Mouse (Mus musculus) heart, embryonic 10.5 days (tissue): ENCODE results near the gene Lrp10. TPM values are rescaled to one million over a fixed set of nuclear protein-coding genes. Genes with fewer than 3 reads are reported as not detected.

Source experiments
- DNase-seq: peaks from one replicate; pipeline ENCODE4 v3.0.0-alpha.2; 2017; ENCODE audit warnings: low spot score
- H3K27ac ChIP-seq: fragments of 300-500 bp; sonication (generic); 2 replicates; pipeline ENCODE4 v1.5.1; 2016; ENCODE audit warnings: mild to moderate bottlenecking
- H3K27me3 ChIP-seq: fragments of 300-500 bp; sonication (generic); 2 replicates; pipeline ENCODE4 v1.6.1; 2016; ENCODE audit warnings: mild to moderate bottlenecking; ENCODE audit not compliant: poor library complexity, insufficient read depth, severe bottlenecking
- H3K36me3 ChIP-seq: fragments of 300-500 bp; sonication (generic); 2 replicates; pipeline ENCODE4 v1.6.1; 2016; ENCODE audit warnings: mild to moderate bottlenecking, moderate library complexity
- H3K4me1 ChIP-seq: fragments of 300-500 bp; sonication (generic); 2 replicates; pipeline ENCODE4 v1.6.1; 2016; ENCODE audit warnings: mild to moderate bottlenecking
- H3K4me3 ChIP-seq: fragments of 300-500 bp; sonication (generic); 2 replicates; pipeline ENCODE4 v1.5.1; 2016; ENCODE audit warnings: mild to moderate bottlenecking, moderate library complexity
- H3K9me3 ChIP-seq: fragments of 300-500 bp; sonication (generic); 2 replicates; pipeline ENCODE4 v1.6.1; 2016; ENCODE audit warnings: mild to moderate bottlenecking, moderate library complexity
- WGBS: fragments of 180-500 bp; shearing (Covaris S2); methylation state at CpG from one replicate; pipeline ENCODE4 v1.1.7; 2016; 5-methylcytosine and 5-hydroxymethylcytosine counted together
- polyA plus RNA-seq: library from polyadenylated mRNA; unstranded; fragments of >200 nt; fragmentation: Nextera tagmentation; extraction: Ambion mirVana; gene quantifications from 2 replicates; pipeline ENCODE4 v1.2.1, GENCODE M21; 2016

Lrp10 gene
- polyA plus RNA-seq = 44.8 and 51.0 TPM in 2 replicates

- WGBS = under 1% methylated on average over 35 of the region's 35 CpGs
- Histone ChIP-seq H3K4me3 (peak within 1 kb of the TSS; percentile 80), H3K9me3 (no peaks in the 10 kb centered on the region), H3K27ac (peak within 1 kb of the TSS; percentile 93), H3K4me1 (peaks cover 21% of the 10 kb centered on the region), H3K36me3 (peaks cover 30% of the 10 kb centered on the region), H3K27me3 (no peaks in the 10 kb centered on the region)
- peak; percentile 95 for DNase-seq
Measured at GRCm38 (mm10) chr14:54463959-54464292, at the start of gene Lrp10. Gene Lrp10, plus strand, starts transcription at chr14:54464137.

DNA sequence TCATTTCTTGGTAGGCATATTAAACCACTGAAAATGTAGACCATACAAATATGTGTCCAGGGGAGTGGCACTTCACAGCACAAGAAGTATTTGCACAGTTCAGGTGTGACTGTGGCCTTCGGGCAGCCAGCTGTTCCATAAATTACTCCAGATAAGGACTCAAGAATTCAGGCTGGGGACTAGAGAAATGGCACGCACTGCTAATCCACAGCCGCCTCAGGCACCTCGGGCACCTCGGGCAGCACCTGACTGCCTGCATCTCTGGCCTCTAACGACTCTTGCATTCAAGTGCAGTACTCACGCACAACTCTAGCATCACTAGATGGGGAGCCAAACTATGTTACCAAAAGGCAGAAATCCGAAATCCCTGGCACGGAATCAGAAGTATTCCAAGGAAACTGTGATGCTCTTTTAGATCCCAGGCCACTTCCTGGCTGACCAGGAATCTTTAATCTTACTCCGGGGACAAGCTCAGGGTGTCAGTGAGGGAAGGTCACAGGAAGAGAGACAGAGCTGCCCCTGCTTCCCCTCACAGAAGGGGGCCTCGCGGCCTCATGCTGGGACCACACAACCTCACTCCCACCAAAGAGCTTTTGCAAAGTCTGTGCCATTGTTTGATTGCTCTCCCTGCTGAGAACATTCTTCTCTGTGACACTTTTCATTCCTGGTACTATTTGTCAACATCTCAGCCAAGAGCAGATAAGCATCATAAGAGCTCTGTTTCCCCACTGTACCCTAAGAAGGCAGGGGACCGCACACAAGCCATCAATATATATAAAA, 48.5 kb upstream of the Lrp10 start:
- DNase-seq = no peak
- Histone ChIP-seq H3K27ac (peak overlapping the region; percentile 62; the same call in 1 of the 2 replicates), H3K4me1 (peaks cover 37% of the 10 kb centered on the region), H3K36me3 (no peaks in the 10 kb centered on the region), H3K27me3 (peaks cover 5% of the 10 kb centered on the region; the same call in 1 of the 2 replicates), H3K4me3 (no peak overlapping the region), H3K9me3 (no peaks in the 10 kb centered on the region)
- 10% methylated on average over 13 of the region's 13 CpGs for WGBS

DNA sequence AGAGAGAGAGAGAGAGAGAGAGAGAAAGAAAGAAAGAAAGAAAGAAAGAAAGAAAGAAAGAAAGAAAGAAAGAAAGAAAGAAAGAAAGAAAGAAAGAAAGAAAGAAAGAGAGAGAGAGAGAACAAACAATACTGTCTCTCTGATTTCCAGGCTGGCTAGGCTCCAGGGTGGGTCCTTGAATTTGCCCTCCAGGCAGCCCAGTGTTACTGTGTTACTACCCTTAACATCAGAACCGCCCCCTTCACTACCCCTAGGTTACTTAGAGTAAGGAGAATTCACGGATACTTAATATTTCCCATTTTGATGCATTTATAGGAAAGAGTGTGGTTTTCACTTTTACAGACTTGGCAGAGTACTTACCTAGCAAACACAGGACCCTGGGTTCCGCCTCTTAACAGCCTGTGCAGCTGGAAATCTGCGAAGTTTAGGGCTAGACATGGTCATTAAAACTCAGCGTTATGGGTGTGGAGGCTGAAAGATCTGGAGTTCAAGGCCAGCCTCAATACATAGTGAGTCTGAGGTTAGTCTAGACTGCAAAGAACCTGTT, 47.6 kb upstream of the Lrp10 start:
- H3K36me3 ChIP-seq = no peaks in the 10 kb centered on the region
- H3K4me3 ChIP-seq = no peak overlapping the region

DNA sequence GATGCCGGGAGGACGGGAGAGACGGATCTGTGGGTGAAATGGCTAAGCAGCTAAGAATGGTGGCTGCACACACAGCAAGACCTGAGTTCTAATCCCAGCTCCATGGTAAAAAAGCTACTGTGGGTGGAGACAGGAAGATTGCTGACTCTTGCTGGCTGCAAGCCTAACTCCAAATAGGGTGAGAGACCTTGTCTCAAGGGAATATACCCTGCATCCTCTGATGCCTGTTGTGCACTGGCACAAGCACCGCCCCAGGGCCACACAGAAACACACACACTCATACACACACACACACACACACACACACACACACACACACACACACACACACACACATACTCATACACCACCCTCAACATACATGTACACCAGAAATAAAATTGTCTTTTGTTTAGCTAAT, 47.1 kb upstream of the Lrp10 start:
- DNase-seq = no peak
- Histone ChIP-seq H3K36me3 (no peaks in the 10 kb centered on the region), H3K27ac (no peak overlapping the region), H3K4me1 (peaks cover 33% of the 10 kb centered on the region), H3K27me3 (peaks cover 5% of the 10 kb centered on the region; the same call in 1 of the 2 replicates), H3K4me3 (peak overlapping the region; percentile 52; the same call in 1 of the 2 replicates), H3K9me3 (no peaks in the 10 kb centered on the region)
- 53% methylated on average over 3 of the region's 4 CpGs for WGBS

More for the DNA sequence above, 47.6 kb upstream of the Lrp10 start:
- Histone ChIP-seq H3K27me3 (peaks cover 5% of the 10 kb centered on the region; the same call in 1 of the 2 replicates), H3K27ac (no peak overlapping the region), H3K4me1 (peaks cover 33% of the 10 kb centered on the region), H3K9me3 (no peaks in the 10 kb centered on the region)
- WGBS = 47% methylated on average over 5 of the region's 5 CpGs
- no peak for DNase-seq

DNA sequence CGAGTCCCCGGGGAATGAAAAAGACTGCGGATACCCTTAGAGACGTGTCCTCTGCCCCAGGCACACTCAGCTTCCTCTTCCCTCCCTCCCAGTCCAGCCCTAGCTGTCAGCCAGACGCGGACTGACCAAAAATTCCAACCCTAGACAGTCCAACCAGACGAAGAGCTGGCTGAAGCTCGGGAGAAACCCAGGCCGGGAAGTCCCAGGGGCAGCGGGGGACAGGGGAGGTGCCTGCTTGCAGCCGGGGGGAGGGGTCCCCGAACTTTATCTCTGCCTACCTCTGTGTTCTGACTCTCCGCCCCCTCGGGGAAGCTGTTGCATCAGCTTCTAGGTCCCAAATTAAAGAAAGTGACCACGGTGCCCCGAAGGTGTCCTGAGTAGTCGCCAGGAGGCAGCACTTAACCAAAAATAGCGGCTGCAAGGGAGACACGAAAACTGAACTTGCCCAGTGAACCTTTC, 46.3 kb upstream of the Lrp10 start, which contains the start of gene Slc7a7:
TSS of gene Slc7a7 (minus strand) at position 158 of the 459 bp plus-strand sequence.
- H3K4me3 ChIP-seq = peak within 1 kb of the TSS; percentile 52
- peak within 1 kb of the TSS; percentile 84 for H3K27ac ChIP-seq
- peaks cover 5% of the 10 kb centered on the region; the same call in 1 of the 2 replicates for H3K27me3 ChIP-seq
- H3K36me3 ChIP-seq = no peaks in the 10 kb centered on the region
- H3K4me1 ChIP-seq = peaks cover 33% of the 10 kb centered on the region
- WGBS = 3% methylated on average over 19 of the region's 19 CpGs
- no peak for DNase-seq
- H3K9me3 ChIP-seq = no peaks in the 10 kb centered on the region

GRCm38 (mm10) chr14:54421014-54421413, 42.9 kb upstream of the Lrp10 start:
- H3K27me3 ChIP-seq = peaks cover 5% of the 10 kb centered on the region; the same call in 1 of the 2 replicates
- peaks cover 8% of the 10 kb centered on the region for H3K4me1 ChIP-seq
- no peak overlapping the region for H3K4me3 ChIP-seq
- DNase-seq = no peak
- no peaks in the 10 kb centered on the region; the same call in 1 of the 2 replicates for H3K9me3 ChIP-seq
- no peak overlapping the region for H3K27ac ChIP-seq
- 86% methylated on average over 2 of the region's 2 CpGs for WGBS
- H3K36me3 ChIP-seq = no peaks in the 10 kb centered on the region

DNA sequence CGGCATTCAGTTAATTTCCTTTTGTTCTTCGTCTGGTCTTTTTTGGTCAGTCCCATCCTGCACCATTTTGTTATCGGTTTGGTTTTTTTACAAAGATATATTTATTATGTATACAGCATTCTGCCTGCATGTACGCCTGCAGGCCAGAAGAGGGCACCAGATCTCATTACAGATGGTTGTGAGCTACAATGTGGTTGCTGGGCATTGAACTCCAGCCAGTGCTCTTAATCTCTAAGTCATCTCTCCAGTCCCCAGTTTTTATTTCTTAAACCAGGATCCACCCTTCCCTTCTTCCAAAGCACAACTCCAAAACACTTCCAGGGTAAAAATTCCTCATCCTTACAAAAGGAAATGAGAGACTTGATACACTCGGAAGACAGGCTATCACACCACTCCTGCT, 40.5 kb upstream of the Lrp10 start:
- H3K4me3 ChIP-seq = no peak overlapping the region
- DNase-seq = no peak
- 0 out of 2 replicates have a peak, but pooled peaks cover under 1% of the 10 kb centered on the region for H3K36me3 ChIP-seq
- WGBS = 60% methylated on average over 5 of the region's 5 CpGs
- H3K27ac ChIP-seq = no peak overlapping the region
- no peaks in the 10 kb centered on the region; the same call in 1 of the 2 replicates for H3K9me3 ChIP-seq
- no peaks in the 10 kb centered on the region for H3K27me3 ChIP-seq
- 0 out of 2 replicates have a peak, but pooled peaks cover 3% of the 10 kb centered on the region for H3K4me1 ChIP-seq

- WGBS = 81% methylated on average over 1 of the region's 1 CpGs
- peaks cover 8% of the 10 kb centered on the region for H3K4me1 ChIP-seq
- peaks cover 12% of the 10 kb centered on the region; the same call in 1 of the 2 replicates for H3K36me3 ChIP-seq
- no peaks in the 10 kb centered on the region for H3K27me3 ChIP-seq
- H3K27ac ChIP-seq = no peak overlapping the region
- no peaks in the 10 kb centered on the region; the same call in 1 of the 2 replicates for H3K9me3 ChIP-seq
- H3K4me3 ChIP-seq = no peak overlapping the region
- no peak for DNase-seq
Measured at GRCm38 (mm10) chr14:54424634-54425033, 39.3 kb upstream of the Lrp10 start.

GRCm38 (mm10) chr14:54425540-54425939, 38.4 kb upstream of the Lrp10 start:
- 69% methylated on average over 1 of the region's 1 CpGs for WGBS
- H3K4me3 ChIP-seq = no peak overlapping the region

DNA sequence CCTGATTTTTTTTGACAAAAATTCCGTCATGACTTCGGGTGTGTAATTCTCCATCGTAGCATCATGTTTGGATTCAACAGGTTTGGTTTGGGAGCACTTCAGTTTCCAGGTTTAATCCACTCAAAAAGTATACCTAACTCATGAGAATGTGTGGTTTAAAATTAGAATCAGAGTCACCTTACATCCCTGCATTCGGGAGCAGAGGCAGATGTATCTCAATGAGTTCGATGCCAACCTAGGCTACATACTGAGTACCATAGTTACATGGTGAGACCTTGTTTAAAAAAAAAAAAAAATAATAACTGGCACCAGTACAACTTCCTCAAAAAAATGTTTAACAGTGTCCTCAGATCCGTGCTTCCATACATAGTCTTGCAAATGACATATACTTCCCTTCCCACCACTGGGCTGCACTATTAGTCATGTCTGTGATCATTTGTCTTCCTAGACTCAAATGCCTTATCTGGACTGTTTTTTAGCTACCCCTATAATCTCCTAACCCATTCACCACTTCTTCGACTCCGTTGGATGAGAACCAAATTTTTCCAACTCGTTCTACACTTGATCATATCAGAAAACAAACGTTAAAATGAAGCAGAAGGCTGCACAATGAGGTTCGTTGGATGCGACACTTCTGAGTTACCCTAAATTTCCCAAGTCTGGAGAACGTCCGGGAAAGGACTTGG, 37.8 kb upstream of the Lrp10 start:
- H3K27me3 ChIP-seq = no peaks in the 10 kb centered on the region
- H3K36me3 ChIP-seq = peaks cover 14% of the 10 kb centered on the region; the same call in 1 of the 2 replicates
- peak overlapping the region; percentile 80 for H3K4me3 ChIP-seq
- peaks cover 22% of the 10 kb centered on the region for H3K4me1 ChIP-seq
- DNase-seq = no peak
- peak overlapping the region; percentile 91 for H3K27ac ChIP-seq
- no peaks in the 10 kb centered on the region; the same call in 1 of the 2 replicates for H3K9me3 ChIP-seq
- WGBS = 35% methylated on average over 14 of the region's 14 CpGs

More at GRCm38 (mm10) chr14:54425540-54425939, 38.4 kb upstream of the Lrp10 start:
- DNase-seq = no peak
- Histone ChIP-seq H3K27ac (no peak overlapping the region), H3K4me1 (peaks cover 17% of the 10 kb centered on the region), H3K36me3 (peaks cover 14% of the 10 kb centered on the region; the same call in 1 of the 2 replicates), H3K27me3 (no peaks in the 10 kb centered on the region), H3K9me3 (no peaks in the 10 kb centered on the region; the same call in 1 of the 2 replicates)

- Histone ChIP-seq H3K9me3 (no peaks in the 10 kb centered on the region; the same call in 1 of the 2 replicates), H3K27ac (peak within 1 kb of the TSS; percentile 91), H3K36me3 (peaks cover 14% of the 10 kb centered on the region; the same call in 1 of the 2 replicates), H3K4me3 (peak within 1 kb of the TSS; percentile 80), H3K4me1 (peaks cover 25% of the 10 kb centered on the region), H3K27me3 (no peaks in the 10 kb centered on the region)
- peak; percentile 97 for DNase-seq
- WGBS = under 1% methylated on average over 48 of the region's 48 CpGs
Measured at GRCm38 (mm10) chr14:54426689-54427398, 37.1 kb upstream of the Lrp10 start, which contains the start of gene Mrpl52. Gene Mrpl52, plus strand, starts transcription at chr14:54426909.

GRCm38 (mm10) chr14:54427696-54428095, 36.2 kb upstream of the Lrp10 start:
- peak overlapping the region; percentile 80 for H3K4me3 ChIP-seq
- 93% methylated on average over 7 of the region's 7 CpGs for WGBS
- H3K4me1 ChIP-seq = peaks cover 32% of the 10 kb centered on the region
- peaks cover 14% of the 10 kb centered on the region; the same call in 1 of the 2 replicates for H3K36me3 ChIP-seq
- DNase-seq = no peak
- H3K9me3 ChIP-seq = no peaks in the 10 kb centered on the region; the same call in 1 of the 2 replicates
- H3K27ac ChIP-seq = no peak overlapping the region
- no peaks in the 10 kb centered on the region for H3K27me3 ChIP-seq
